Mouse (Mus musculus) myocyte (in vitro differentiated cells): ENCODE results near the gene Ttll5.

Experiments
- CEBPB ChIP-seq: IDR thresholded peaks from 2 replicates; pipeline ENCODE4 v1.6.1; 2011; ENCODE audit warnings: mild to moderate bottlenecking, moderate library complexity; ENCODE audit not compliant: poor library complexity, insufficient read depth, severe bottlenecking
- MAX ChIP-seq: IDR thresholded peaks from one replicate; pipeline ENCODE4 v1.6.1; 2011; ENCODE audit warnings: low read depth, mild to moderate bottlenecking, control low read depth
- POLR2A ChIP-seq: IDR thresholded peaks from one replicate; pipeline ENCODE4 v1.6.1; 2011; ENCODE audit warnings: low read depth, mild to moderate bottlenecking, control low read depth, moderate library complexity; ENCODE audit not compliant: insufficient read length
- REST ChIP-seq: IDR thresholded peaks from one replicate; pipeline ENCODE4 v1.6.1; 2011; ENCODE audit warnings: mild to moderate bottlenecking, control low read depth, moderate library complexity; ENCODE audit not compliant: insufficient read depth, insufficient read length
- SRF ChIP-seq: IDR thresholded peaks from one replicate; pipeline ENCODE4 v1.6.1; 2011; ENCODE audit warnings: low read depth; ENCODE audit not compliant: control insufficient read depth, insufficient read length
- TCF12 ChIP-seq: IDR thresholded peaks from one replicate; pipeline ENCODE4 v1.6.1; 2011; ENCODE audit warnings: mild to moderate bottlenecking, control low read depth; ENCODE audit not compliant: poor library complexity, insufficient read depth, severe bottlenecking
- TCF3 ChIP-seq: IDR thresholded peaks from one replicate; pipeline ENCODE4 v1.6.1; 2011; ENCODE audit warnings: low read depth, control low read depth; ENCODE audit not compliant: insufficient read length
- USF1 ChIP-seq: IDR thresholded peaks from one replicate; pipeline ENCODE4 v1.6.1; 2011; ENCODE audit warnings: low read depth, mild to moderate bottlenecking, control low read depth, moderate library complexity

DNA sequence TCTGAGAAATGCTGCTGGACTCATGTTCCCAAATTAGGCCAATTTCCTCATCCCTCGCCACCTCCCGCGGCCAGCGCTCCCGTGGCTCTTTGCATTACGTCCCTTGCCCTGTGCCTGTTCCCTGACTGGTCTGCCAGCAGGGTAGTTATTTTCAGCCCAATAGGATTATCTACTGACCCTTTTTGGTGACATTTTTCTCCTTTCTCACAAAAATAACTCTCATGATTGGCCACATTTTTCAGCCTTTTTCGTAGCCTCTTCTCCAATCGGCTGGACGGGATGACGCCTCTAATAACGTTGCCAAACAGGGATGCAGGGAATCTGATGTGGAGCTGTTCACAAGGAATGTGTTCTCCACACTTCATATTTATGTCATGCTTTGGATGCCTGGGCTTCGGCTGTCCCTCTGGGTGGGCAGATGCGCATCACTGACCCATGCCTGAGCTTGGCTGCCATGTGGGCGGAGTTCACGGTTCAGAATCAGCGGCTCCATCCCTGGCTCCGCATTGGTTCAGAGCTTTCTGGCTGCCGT is 267.2 kb downstream of the Ttll5 start:
- TF ChIP-seq USF1, result no peak
- TF ChIP-seq POLR2A, result no peak
- TF ChIP-seq CEBPB, result no peak
- no peak for TF ChIP-seq MAX
- TF ChIP-seq TCF3, result no peak
- peak; percentile 84 for TF ChIP-seq SRF
- TF ChIP-seq TCF12, result no peak
- TF ChIP-seq REST, result no peak
